Mouse (Mus musculus) liver, embryonic 13.5 days (tissue): Measurements from ENCODE around the gene Gpd1. TPM values are rescaled to one million over a fixed set of nuclear protein-coding genes. Genes with fewer than 3 reads are reported as not detected.

Experiments used
- polyA plus RNA-seq: library from polyadenylated mRNA; unstranded; fragments of >200 nt; fragmentation: Nextera tagmentation; extraction: Ambion mirVana; gene quantifications from 2 replicates; pipeline ENCODE4 v1.2.1, GENCODE M21; 2015

The Gpd1 gene
- polyA plus RNA-seq, 1 experiment from 2014 or later, result 11.5 TPM

Other genes with a start within 250 kb of the Gpd1 start
- 7.3 and 7.4 TPM in 2 replicates for gene Bcdin3d, start 242.8 kb upstream of the Gpd1 start, polyA plus RNA-seq
- gene Faim2, start 189.3 kb upstream of the Gpd1 start, polyA plus RNA-seq, result 0.06 and 0.16 TPM in 2 replicates
- gene Aqp2, start 138.5 kb upstream of the Gpd1 start, polyA plus RNA-seq, result not detected in 2 replicates
- gene Aqp5, start 126.7 kb upstream of the Gpd1 start, polyA plus RNA-seq, result 0.08 and 0.24 TPM in 2 replicates
- gene Aqp6, start 116.1 kb upstream of the Gpd1 start, polyA plus RNA-seq, result not detected in 2 replicates
- gene Racgap1, start 65.9 kb upstream of the Gpd1 start, polyA plus RNA-seq, result 69.2 and 80.8 TPM in 2 replicates
- gene Asic1, start 47.1 kb upstream of the Gpd1 start, polyA plus RNA-seq, result 0.53 and 0.57 TPM in 2 replicates
- gene Smarcd1, start 15.4 kb upstream of the Gpd1 start, polyA plus RNA-seq, result 7.1 TPM in 2 replicates
- not detected in 2 replicates for gene Gm17349, start 12.0 kb upstream of the Gpd1 start, polyA plus RNA-seq
- gene Cox14, start 8.1 kb downstream of the Gpd1 start, polyA plus RNA-seq, result 71.6 and 80.5 TPM in 2 replicates
- gene Cers5, start 55.4 kb downstream of the Gpd1 start, polyA plus RNA-seq, result 11.2 and 11.7 TPM in 2 replicates
- 7.8 and 12.0 TPM in 2 replicates for gene Lima1, start 157.9 kb downstream of the Gpd1 start, polyA plus RNA-seq
- gene Fam186a, start 249.5 kb downstream of the Gpd1 start, polyA plus RNA-seq, result not detected in 2 replicates